Mouse (Mus musculus): ENCODE data around the gene Myrf.

Myrf gene

DNA sequence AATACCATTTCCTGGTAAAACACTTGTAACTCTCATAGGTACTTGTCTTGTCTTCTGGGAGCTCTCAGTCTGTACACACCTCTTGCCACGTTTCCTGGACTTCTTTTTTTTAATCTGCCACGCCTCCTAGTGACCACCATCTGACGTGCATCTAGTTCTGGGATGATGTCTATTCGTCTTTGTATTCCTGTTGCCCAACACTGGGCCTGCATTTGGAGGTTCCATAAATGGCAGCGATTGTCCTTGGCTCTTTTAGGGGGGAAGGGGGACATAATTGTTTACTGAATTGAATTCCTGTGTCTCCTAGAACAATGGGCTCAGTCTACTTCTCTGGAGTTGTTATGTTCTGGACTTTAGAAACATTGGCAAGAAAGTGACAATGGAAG is 35.9 kb downstream of the Myrf start:
- peak in 1 of 2 experiments; percentile 46 for DNase-seq

DNA sequence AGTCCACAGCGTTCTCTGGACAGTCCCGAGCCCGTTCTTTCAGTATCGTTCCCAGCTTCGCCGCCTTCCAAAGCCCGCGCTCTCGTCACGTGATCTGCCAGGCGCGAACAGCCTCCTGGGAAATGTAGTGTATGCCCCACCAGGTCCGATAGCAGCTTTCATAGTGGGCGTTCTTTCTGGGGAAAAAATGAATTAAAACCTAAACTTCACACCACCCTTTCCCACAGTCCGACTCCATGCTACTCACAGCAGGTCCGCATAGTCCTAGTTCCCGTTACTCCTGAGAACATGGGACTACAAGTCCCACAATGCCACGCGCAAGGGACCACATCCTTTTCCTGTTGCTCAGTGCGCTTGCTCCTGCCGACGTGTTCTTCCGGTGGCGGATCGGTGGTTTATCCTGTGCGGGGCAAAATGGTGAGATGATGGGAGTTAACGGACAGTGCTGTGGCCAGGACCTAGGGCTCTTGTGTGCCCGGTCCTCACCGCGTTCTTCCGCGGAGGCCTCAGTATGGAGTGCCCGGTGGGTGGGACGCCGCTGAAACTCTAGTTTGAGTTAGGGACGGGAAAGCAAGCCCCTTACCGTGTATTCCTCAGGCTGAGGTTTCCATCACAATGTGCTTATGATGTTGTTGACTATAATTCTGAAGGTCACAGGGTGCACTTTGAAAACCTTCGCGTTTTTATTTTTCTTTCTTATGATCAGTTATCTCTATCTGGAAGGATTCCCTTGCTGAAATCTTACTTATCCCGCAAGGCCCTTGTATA is 36.5 kb downstream of the Myrf start, which contains the start of the genes Tmem258 and Fen1:
TSS of gene Tmem258 (plus strand) at position 167 of the 768 bp plus-strand sequence.
TSS of gene Fen1 (minus strand) at position 322 of the 768 bp plus-strand sequence.
- peak; percentile 94 to 96 for DNase-seq

DNA sequence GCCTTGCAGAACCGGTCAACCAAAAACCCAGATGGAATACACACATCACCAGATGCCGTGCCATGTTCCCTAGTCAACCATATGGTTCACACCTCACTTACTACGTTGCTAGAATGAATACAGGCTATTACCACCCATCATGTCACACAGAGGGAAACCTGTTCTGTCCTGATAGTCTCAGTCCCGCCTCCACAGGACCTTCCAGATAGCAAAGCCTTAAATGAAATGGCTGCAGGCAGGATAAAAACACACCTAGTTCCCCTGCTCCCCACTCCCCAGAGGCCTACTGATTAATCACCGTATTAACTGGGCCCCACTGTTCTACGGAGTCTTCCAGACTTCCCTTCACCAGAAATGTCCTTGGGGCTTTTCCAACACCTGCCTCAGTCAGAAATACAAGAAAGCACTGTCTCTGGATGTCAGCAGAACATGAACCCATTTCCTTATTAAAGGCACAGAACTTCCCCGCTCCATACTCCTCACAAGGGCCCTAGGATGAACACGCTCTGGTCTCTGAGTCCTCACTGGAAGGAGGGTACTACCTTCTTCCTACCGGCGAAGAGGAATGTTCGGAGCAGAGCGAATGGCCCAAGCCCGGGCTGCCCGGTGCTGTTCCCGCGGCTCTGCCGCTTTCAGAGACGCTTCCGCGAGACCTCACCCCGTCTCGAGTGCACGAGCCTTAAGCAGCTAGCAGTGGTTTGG is 37.3 kb downstream of the Myrf start:
- DNase-seq: no peak

- peak; percentile 76 to 88 for DNase-seq
Measured at GRCm38 (mm10) chr19:10198723-10199122, 41.8 kb downstream of the Myrf start.

- no peak for DNase-seq
Measured at GRCm38 (mm10) chr19:10198286-10198685, 42.3 kb downstream of the Myrf start.

DNA sequence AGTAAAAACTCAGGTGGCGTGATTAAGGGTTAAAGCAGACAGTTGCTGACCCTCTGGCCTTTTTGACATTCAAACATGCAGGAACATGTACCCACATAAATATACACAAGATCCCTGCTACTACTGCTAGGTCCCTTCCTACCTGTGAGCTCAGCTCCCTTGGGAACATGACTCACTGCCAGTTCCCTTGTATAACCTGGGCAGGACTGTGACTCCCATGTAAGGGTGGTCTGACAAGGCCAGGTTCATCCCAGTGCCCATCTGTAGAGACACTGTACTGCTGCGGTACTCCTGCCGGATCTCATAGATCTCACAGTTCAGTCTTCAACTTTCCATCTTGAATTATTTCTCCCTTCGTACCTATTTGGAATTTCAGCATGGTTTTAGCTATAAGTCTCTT is 43.4 kb downstream of the Myrf start:
- no peak for DNase-seq

DNA sequence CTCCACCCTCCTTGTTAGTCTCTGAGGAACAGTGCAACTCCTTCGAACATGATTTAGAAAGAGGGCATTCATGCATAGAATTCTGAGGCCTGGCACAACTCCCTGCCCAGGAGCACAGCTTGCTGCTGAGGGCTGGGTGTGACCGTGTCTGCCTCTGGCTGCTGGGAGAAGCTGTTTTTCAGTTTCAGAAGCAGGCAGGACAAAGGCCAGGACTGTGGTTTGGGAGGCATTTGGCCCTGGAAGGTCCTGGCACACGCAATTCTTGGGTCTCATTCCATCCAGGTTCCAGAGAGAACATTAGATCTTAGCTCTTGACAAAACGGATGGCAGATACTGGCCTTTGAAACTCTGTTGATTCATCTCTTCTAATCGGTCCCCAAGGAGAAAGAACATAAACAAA is 45.3 kb downstream of the Myrf start:
- DNase-seq: no peak

DNA sequence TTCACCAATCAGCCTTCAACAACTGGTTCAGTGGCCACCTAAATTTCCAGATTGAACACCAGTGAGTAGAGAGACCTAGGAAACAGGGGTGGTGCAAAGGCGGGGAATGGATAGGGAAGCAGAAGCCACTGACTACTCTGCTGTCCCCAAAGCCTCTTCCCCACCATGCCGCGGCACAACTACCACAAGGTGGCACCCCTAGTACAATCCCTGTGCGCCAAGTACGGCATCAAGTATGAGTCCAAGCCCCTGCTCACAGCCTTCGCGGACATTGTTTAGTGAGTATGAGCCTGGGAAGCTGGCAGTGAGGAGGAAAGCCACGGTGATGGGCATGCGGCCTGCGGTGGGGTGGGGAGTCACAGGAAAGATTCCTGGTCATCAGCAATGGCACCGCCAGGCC is 46.2 kb downstream of the Myrf start:
- no peak for DNase-seq

GRCm38 (mm10) chr19:10191326-10191725 is 49.2 kb downstream of the Myrf start:
- DNase-seq: peak in 1 of 2 experiments; percentile 28

GRCm38 (mm10) chr19:10190796-10191195 is 49.8 kb downstream of the Myrf start:
- peak; percentile 74 to 79 for DNase-seq

DNA sequence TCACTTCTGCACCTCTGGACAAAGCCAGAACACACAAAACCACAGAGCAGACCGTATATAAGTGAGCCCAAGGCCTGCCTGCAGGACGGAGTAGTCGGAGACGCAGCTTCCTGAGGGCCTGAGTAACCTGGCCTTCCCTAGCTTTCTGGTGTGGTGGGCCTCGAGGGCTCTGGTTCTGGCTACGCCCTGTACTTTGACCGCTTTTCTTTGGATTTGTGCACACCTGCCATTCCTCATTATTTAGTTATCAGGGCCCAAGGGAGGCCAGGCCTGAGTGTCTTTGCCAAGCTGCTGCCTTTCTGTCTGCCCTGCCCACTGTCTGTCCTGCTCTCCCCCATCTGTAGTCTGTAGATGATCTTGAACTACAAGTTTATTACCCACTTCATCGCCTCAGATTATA is 50.6 kb downstream of the Myrf start:
- no peak for DNase-seq

- DNase-seq: no peak
Measured at GRCm38 (mm10) chr19:10189022-10189421, 51.5 kb downstream of the Myrf start.

DNA sequence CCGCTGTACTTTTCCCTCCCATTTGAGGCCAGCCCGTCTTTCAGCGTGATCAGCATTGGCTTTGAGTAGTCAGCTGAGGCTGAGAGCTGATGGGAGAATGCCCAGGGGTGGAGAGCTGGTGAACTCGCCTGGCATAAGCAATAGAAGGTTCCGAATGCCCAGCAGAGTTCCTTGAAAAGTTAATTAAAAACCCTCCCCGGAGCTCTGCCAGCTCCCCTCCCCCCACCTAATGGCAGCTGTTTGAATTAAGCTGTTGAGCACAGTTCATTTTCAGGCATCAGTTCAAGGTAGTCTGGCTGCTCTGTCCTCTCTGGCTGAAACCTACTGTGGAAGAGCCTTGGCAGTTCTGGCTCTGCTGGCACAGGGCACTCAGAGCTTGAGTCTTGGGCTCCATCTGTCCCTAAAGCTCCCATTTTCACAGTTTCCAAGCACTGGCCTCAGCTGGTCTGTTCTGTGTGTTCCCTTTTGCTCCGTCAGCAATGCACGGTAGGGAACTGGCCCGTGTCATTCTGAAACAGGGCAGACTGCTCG is 52.2 kb downstream of the Myrf start:
- DNase-seq: peak; percentile 76 to 80

DNA sequence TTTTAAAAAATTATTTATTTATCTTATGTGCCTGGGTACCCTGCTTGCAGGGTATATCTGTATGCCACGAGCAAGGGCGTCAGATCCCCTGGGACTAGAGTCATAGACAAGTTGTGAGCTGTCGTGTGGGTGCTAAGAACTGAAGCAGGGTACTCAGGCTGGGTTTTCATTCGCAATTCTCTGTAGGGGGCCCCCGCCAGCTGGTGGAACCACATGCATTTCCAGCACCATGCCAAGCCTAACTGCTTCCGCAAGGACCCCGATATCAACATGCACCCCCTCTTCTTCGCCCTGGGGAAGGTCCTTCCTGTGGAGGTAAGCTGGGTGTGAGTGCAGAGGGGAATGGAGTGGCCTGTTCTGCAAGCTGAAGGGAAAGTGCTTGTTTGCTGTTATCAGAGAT is 54.0 kb downstream of the Myrf start:
- no peak for DNase-seq

- DNase-seq: no peak
Measured at GRCm38 (mm10) chr19:10185876-10186275, 54.7 kb downstream of the Myrf start.

- DNase-seq: no peak
Measured at GRCm38 (mm10) chr19:10184096-10184495, 56.5 kb downstream of the Myrf start.

DNA sequence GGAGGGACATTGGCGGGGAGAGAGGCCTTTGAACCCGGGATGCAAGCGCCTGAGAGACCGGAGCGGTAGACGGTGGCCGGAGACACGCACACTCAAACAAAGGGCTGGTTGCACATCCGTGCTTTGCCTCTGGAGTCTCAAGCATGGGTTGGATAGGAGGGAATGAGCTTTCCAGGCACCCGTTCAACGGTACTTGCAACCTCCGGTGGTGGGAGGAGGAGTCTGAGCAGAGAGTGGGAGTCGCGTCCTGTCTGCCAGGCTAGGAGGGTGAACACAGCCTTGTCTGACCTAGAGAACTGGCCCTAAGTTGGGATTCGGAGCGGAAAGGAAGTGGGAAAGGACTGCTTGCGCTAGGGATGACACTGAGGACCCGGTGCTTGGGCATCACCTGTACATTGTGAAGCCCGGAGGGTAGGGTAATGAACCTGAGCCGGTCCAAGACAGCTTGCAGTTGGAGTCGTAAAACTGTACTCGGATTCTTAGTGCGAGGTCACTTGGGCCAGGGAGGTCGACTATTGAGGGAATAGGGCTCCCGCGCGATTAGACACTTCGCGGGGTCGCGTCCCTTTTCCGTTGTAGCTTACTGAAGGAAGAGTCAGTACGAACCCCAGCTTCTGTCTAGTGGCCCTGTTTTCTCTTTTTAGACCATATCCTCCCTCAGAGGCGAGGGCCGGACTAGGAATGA is 57.1 kb downstream of the Myrf start:
- DNase-seq: peak; percentile 75 to 76

GRCm38 (mm10) chr19:10182670-10183298 is 57.8 kb downstream of the Myrf start, which contains the start of gene Fads1:
Fads1 (plus strand) TSS chr19:10182888.
- peak; percentile 93 to 96 for DNase-seq

- no peak for DNase-seq
Measured at GRCm38 (mm10) chr19:10182142-10182541, 58.4 kb downstream of the Myrf start.

GRCm38 (mm10) chr19:10181225-10181624 is 59.3 kb downstream of the Myrf start:
- DNase-seq: no peak

DNA sequence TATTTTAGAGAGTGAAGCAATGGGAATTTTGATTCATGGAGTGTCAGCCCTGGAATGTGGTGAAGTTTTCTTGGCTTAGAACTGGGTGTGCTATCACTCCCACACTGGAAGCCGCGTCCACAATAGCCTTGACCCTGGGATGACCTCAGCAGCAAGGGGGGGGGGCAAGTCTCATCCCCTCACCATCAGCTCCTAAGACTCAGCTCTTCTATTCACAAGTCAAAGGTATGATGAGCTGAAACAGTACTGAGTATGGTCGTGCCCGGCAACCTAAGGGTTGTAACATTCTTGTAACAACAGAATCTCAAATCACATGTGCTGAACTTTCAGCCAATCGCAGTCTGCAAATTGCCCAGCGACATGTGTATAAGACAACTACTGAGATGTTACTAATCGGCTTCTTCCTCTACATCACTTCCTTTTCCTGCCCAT is 63.6 kb downstream of the Myrf start:
- DNase-seq: no peak

DNA sequence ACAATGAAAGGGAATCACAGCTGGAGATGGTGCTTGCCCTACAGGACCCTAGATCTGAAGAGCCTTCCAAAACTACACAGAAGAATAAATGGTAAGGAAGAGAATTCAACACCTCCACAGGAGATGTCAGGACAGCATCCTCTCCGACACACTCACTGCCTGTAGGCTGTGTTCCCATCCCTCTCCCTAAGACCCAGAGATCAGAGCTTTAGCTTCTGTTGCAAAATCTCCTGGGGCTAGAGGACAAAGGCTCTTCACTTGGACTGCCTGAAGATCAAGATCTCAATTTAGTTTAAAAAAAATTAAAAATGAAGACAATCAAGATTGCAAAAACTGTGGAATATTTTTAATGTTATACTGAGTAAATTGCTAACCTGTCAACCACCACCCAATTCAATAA is 64.1 kb downstream of the Myrf start:
- no peak for DNase-seq

DNA sequence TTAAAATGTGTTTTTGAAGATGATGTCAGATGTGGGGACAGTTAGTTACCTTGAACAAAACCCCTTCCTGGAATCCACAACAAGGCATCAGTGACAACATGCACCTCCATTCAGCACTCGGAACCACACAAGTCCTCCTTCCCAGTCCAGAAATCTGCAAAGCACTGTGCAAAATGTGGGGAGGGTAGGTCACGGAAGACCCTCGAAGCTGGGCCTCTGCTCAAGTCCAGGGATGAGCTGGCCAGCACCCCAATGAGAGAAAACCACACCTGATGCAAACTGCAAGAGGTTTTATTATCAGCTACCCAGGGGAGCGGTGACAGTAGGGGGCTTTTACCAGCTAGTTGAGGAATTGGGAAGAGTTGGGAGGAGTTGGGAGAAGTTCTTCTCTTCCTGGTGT is 65.6 kb downstream of the Myrf start:
- DNase-seq: no peak

Measured in cerebellum, postnatal 25 days (tissue).